Mouse (Mus musculus) T-helper 17 cell (primary cell): Measurements from ENCODE around the gene Olfr1388.
"Not testable (repeated sequence)": the region's sequence is repeated elsewhere in the genome, so short reads cannot be mapped to it uniquely, and the experiment has no call there.

Experiments used
- in situ Hi-C, 2 experiments: fragments of 300-600 bp; cut with MboI, MseI; formaldehyde crosslinking; loops; 1 replicate in 1 of 2; 2 replicates in 1 of 2; pipeline ENCODE4 v1.15.1; 2025; ENCODE audit warnings: high pct_unique_total_duplicates in 2 of 2

The Olfr1388 gene

DNA sequence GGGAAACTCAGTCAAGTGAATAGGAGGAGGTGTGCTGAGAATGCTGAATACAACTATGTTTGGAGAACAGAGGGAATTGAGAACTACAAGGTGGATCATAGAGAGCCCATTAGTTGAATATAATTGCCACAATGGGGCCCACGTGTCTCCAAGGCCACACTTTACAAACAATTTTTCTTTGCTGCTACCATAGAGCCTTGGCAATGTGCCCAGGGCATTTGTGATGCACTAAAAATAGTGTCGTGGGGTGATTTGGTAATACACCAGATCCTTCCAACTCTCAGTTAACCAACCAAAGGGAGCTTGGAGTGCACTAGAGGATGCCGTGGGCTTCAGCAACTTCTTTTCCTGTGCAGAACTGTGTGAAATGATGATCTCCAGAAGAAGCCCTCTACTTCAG, at the start of gene Olfr1388:
Gene Olfr1388, plus strand, starts transcription at position 214 of the 400 bp plus-strand sequence.
- in situ Hi-C loops: no loop called here

DNA sequence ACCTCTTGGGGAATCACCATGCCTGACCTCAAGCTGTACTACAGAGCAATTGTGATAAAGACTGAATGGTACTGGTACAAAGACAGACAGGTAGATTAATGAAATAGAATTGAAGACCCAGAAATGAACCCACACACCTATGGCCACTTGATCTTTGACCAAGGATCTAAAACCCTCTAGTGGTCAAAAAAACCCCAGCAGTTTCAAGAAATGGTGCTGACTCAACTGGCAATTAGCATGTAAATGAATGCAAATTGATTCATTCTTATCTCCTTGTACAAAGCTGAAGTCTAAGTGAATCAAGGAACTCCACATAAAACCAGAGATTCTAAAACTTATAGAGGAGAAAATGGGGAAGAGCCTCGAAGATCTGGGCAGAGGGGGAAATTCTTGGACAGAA, 43.7 kb upstream of the Olfr1388 start:
- in situ Hi-C loops: not testable (repeated sequence)

DNA sequence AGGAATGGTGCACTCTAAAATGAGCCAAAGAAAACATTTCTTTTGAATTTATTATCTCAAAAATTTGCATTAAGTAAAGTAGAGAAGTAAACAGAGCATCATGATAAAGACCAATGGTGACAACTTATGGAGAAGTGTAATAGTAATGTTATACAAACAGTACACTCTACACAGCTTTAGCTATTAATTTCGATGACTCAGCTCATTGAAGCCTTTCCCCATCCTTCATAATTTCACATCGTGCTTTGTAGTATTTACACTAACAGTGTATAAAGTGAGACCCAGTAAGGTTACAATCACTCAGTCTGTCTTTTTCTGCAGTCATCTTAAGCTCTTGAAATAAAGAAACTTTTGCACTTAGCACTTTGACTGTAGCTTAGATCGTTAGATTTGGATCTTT, 29.6 kb upstream of the Olfr1388 start:
- in situ Hi-C loops: loop anchor here in 1 of 2 experiments (25.0 kb wide), 1 partner anchor 219 kb away; the partner anchor contains the start of gene Btnl9

DNA sequence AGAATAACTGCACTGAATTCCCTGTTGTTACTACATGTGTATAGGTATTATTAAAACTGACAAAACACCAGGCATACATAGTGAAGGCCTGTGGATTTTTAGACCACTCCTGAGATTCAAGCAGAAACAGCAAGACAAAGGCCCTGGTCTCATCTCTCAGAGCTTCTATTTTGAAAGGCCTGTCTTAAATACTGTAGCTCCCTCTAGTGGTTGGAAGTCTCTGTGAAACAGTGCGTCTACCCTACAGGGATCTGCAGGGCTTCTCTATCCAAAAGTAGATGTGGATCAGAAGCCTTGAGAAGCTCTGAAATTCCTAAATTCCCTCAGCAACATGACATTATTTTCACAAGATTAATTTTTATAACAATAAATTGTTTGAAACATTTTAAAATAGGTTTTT, 25.9 kb upstream of the Olfr1388 start:
- in situ Hi-C loops: loop anchor here (10.0 to 25.0 kb wide), 2 partner anchors 223 to 226 kb away; partner anchors contain the start of gene Btnl9 (in 2 of the 2)

DNA sequence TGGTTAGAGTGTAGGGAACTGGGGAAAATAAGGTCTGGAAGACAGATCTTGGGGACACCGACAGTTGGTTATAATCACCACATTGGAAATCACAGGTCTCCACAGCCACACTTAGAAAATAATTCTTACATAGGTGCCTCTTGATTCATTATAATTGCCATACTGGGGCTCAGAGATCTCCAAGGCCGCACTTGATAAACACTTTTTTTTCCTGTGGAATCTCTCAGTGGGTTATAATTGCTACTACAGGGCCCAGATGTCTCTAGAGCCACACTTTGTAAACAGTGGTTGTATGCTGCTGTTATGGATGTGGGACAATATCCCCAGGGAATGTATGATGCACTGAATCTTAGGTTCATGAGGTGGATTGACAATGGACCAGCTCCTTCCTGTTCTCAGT, 13.7 kb upstream of the Olfr1388 start, which contains the start of gene Olfr1389:
Gene Olfr1389, plus strand, starts transcription at position 301 of the 400 bp plus-strand sequence.
- in situ Hi-C loops: loop anchor here in 1 of 2 experiments (25.0 kb wide), 1 partner anchor 235 kb away; the partner anchor contains the start of gene Btnl9

DNA sequence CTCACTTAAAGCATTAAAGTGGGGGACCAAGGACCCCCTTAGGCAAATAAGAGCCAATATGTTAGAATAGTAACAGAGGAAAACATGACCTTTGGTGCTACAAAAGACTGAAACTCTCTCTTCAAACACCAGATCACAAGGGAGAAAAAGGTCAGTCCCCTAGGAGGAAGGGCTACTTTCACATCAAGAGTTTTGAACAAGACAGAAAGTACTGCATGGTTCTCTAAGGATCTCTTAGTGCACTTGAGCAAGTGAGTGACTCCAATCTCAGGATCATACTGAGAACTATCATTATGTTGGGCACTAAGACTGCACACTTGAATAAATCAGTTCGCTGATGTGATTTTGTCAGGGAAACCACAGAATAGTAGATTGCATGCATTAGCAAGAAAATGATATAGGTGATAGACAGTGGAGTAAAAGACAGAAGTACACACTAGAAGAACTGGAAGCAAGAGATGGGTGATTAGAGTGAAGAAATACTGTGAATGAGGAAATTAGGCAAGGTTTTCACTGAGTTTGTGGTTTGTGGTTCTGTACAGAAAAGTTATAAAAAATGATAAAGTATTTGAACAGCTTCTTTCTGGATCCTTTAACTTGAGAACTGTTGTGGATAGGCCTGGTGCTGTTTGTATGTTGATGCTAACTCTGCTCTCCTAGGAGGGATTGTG, 11.0 kb upstream of the Olfr1388 start:
- in situ Hi-C loops: no loop called here

DNA sequence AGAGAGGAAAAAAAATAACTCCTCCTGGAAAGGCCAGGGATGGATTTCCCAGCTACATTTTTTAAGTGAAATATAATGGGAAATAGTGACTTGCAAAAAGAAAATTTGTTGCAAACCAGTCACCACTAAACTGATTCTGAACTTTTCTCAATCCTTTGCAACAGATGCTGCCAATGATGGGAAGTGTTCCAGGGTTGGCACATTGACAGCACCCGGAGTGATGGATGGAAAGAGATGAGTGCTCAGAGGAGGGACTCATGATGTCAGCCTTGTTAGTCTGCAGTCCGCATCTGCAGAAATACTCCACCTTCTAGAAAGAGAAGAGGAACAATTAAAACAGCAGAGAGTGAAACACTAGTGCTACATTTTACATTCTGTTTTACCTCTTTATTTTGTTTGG, 6.8 kb upstream of the Olfr1388 start:
- in situ Hi-C loops: no loop called here

DNA sequence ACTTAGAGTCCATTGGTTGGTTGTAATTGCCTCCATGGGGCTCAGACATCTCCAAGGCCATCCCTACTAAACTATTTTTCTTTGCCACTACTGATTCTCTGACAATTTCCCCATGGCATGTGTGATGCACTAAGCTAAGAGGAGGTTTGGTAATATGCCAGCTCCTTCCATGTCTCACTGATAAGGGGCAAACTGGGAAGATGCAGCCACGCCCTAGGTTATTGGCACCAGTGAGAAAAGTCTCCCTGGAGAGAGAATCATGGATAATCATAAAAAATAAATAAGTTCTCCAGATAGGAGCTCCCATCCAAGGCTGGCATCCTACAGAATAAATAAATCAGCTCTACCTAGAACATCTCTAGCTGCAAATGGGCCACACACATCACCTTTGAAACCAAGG, 18.6 kb downstream of the Olfr1388 start, which contains the start of gene Olfr1387:
Gene Olfr1387, plus strand, starts transcription at position 301 of the 400 bp plus-strand sequence.
- in situ Hi-C loops: no loop called here

DNA sequence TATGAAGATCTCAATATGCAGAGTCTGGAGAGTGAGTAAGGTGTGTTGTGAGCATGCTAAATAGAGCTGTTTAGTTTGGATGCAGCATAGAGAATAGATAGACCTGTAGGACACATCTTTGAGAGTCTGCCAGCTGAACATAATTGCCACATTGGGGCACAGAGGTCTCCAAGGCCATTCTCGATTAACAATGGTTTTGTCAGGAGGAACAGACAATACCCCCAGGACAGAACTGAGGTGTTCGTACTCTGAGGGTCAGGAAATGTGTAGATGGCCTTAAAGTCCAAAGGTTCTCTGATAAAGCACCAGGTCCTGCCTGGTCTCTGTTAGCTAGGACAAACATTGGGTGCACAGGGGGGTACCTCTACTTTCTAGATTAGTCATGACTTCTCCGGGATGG, 28.3 kb downstream of the Olfr1388 start, which contains the start of gene Olfr1386:
Gene Olfr1386, plus strand, starts transcription at position 301 of the 400 bp plus-strand sequence.
- in situ Hi-C loops: not testable (repeated sequence)

DNA sequence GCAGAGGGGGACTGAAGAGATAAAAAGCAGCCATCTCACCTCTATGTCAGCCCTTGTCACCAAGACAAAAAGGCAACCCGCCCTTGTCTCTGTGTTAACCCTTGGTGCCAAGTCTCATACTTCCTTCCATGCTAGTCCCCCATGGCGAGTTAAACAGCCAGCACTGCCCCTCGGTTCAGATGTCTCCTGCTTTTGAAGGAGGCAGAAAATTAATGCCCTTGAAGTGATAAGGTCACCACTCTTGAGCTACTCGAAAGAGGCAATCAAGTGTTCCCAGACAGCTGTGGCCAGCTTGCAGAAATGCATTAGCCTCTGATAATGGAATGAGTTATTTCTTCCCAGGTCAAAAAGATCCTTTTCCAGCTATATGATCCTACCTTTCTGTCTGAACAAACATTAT, 49.5 kb downstream of the Olfr1388 start:
- in situ Hi-C loops: no loop called here

DNA sequence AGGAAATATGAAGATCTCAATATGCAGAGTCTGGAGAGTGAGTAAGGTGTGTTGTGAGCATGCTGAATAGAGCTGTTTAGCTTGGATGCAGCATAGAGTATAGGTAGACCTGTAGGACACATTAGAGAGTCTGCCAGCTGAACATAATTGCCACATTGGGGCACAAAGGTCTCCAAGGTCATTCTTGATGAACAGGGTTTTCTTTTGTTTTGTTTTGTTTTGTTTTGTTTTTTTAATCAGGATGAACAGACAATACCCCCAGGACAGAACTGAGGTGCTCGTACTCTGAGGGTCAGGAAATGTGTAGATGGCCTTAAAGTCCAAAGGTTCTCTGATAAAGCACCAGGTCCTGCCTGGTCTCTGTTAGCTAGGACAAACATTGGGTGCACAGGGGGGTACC, 52.3 kb downstream of the Olfr1388 start, which contains the start of gene Olfr1385:
Gene Olfr1385, plus strand, starts transcription at position 301 of the 400 bp plus-strand sequence.
- in situ Hi-C loops: not testable (repeated sequence)
